In genomic region chr8:125560825-125561490, GRCm38 (mm10) we compare ENCODE assay signal across 9 mouse cellular contexts. TPM values are rescaled to one million over a fixed set of nuclear protein-coding genes. Genes with fewer than 3 reads are reported as not detected.
DNase-seq lines count a peak whose midpoint lies in the region; ATAC-seq and TF ChIP-seq lines count a peak whose summit lies in the region.
"Had no signal": no experiment of that assay in that cellular context is flagged by ENCODE, and none has a peak within 500 bp of the region (broad histone marks: within the 10 kb centered on the region; RNA-seq: fewer than 3 reads in every experiment).

No protein-coding gene starts in this region.

- no peaks in the 10 kb centered on the region for H3K27me3 ChIP-seq in heart, postnatal 0 days (ENCODE audit: control insufficient read depth, insufficient read depth, low read length)
- no peaks in the 10 kb centered on the region; the same call in 1 of the 2 replicates for H3K27me3 ChIP-seq in limb, embryonic 10.5 days (ENCODE audit: low read depth, poor library complexity, severe bottlenecking)

- no peak overlapping the region for H3K4me3 ChIP-seq in heart, postnatal 0 days (ENCODE audit: low read depth, low read length)
- H3K4me3 ChIP-seq in limb, embryonic 10.5 days: no peak overlapping the region

- no peak overlapping the region for H3K9ac ChIP-seq in heart, postnatal 0 days (replicated peaks; ENCODE audit: low read depth, low read length)

- no peaks in the 10 kb centered on the region for H3K9me3 ChIP-seq in heart, postnatal 0 days (replicated peaks; ENCODE audit: control insufficient read depth, low read length)
- H3K9me3 ChIP-seq in limb, embryonic 10.5 days (replicated peaks): no peaks in the 10 kb centered on the region

- WGBS in heart, postnatal 0 days: 47% methylated on average over 11 of the region's 11 CpGs
- WGBS in limb, embryonic 10.5 days: 69% methylated on average over 11 of the region's 11 CpGs

- no peaks in the 10 kb centered on the region for H3K36me3 ChIP-seq in heart, postnatal 0 days (replicated peaks; ENCODE audit: control insufficient read depth, insufficient read depth, low read length)
- no peaks in the 10 kb centered on the region for H3K36me3 ChIP-seq in limb, embryonic 10.5 days

- no peak for ATAC-seq in heart, postnatal 0 days (ENCODE audit: insufficient read depth, low read depth)
- peak; percentile 19 for ATAC-seq in activated CD4-positive, CD25-positive, alpha-beta regulatory T cell, adult 4 months

- H3K4me2 ChIP-seq in heart, postnatal 0 days (ENCODE audit: low read depth, low read length): no peak overlapping the region

- H3K4me1 ChIP-seq in heart, postnatal 0 days (ENCODE audit: control insufficient read depth, insufficient read depth): peaks cover 78% of the 10 kb centered on the region
- peaks cover 70% of the 10 kb centered on the region for H3K4me1 ChIP-seq in limb, embryonic 10.5 days

- intact Hi-C loops in heart, postnatal 25 days (cut with DNase I): no loop called here
- intact Hi-C loops in left cerebral cortex, postnatal 14 days (cut with DNase I): loop anchor here (10.0 kb wide), 3 partner anchors 166 to 436 kb away; no protein-coding TSS in a partner anchor

- TF ChIP-seq CTCF in heart, postnatal 0 days (IDR thresholded peaks at IDR 0.05; ENCODE audit: low read depth): no peak

- no peak for DNase-seq in heart, postnatal 0 days (ENCODE audit: low spot score)
- DNase-seq in heart, postnatal 25 days (ENCODE audit: low spot score): no peak
- DNase-seq in CD4-positive helper T cell, adult 2 months (ENCODE audit: low read depth, low spot score): peak; percentile 44
- DNase-seq in limb, embryonic 10.5 days (ENCODE audit: low spot score): no peak
- no peak for DNase-seq in layer of hippocampus, postnatal 25 days (ENCODE audit: extremely low spot score in 1 of 2, low spot score in 1 of 2)
- DNase-seq in retina, embryonic 14.5 days (ENCODE audit: low spot score): no peak
- no peak for DNase-seq in left cerebral cortex, postnatal 14 days (ENCODE audit: low spot score in 2 of 2)
- DNase-seq: kidney, postnatal 14 days had no signal

- no peak for TF ChIP-seq EP300 in heart, postnatal 0 days (IDR thresholded peaks at IDR 0.05; ENCODE audit: low read depth)

- peak overlapping the region; percentile 52; the same call in 1 of the 2 replicates for H3K27ac ChIP-seq in heart, postnatal 0 days (ENCODE audit: low read depth)
- peak overlapping the region; percentile 15; the same call in 1 of the 2 replicates for H3K27ac ChIP-seq in limb, embryonic 10.5 days

RNA-seq across cellular contexts. Expression of gene Sipa1l2, which starts 8.7 kb away (rescaled TPM):
- total RNA-seq in heart, postnatal 0 days (2014; rRNA removed; ENCODE audit: low replicate concordance): 65.8 and 66.1 TPM in 2 replicates
- 12.3 and 13.6 TPM in 2 replicates for polyA plus RNA-seq in heart, postnatal 0 days (2015; fragmentation: Nextera tagmentation; extraction: Ambion mirVana)
- 10 to 100 TPM; 43.7 to 44.8 TPM for total RNA-seq in heart, postnatal 25 days (2021)
- polyA plus RNA-seq in activated CD4-positive, CD25-positive, alpha-beta regulatory T cell, adult 4 months (2017; shearing (Covaris generic)): 1 to 10 TPM; 1.3 to 2.2 TPM
- polyA plus RNA-seq in limb, embryonic 10.5 days (2016; fragmentation: Nextera tagmentation; extraction: Ambion mirVana): 11.0 and 13.9 TPM in 2 replicates
- 10 to 100 TPM; 62.1 to 62.7 TPM for total RNA-seq in layer of hippocampus, postnatal 25 days (2021)
- total RNA-seq in left cerebral cortex, postnatal 14 days (2021): 10 to 100 TPM; 37.7 to 41.5 TPM
